Mouse (Mus musculus): Measurements from ENCODE around the gene Aldh1a3.

GRCm38 (mm10) chr7:66404802-66405201, 22.5 kb downstream of the Aldh1a3 start:
- no peak for TF ChIP-seq CTCF (IDR thresholded peaks at IDR 0.05; ENCODE audit: control insufficient read depth, insufficient read depth, insufficient read length)
- TF ChIP-seq MYOG (IDR thresholded peaks at IDR 0.05; ENCODE audit: control insufficient read depth, extremely low read depth, insufficient read length) = no peak
- no peak for TF ChIP-seq MAX (IDR thresholded peaks at IDR 0.05)
- no peak for TF ChIP-seq FOSL1 (IDR thresholded peaks at IDR 0.05; ENCODE audit: insufficient read depth, low read length, poor library complexity, severe bottlenecking)
- no peak for TF ChIP-seq CEBPB (IDR thresholded peaks at IDR 0.05; ENCODE audit: low read depth)
- no peak for TF ChIP-seq USF1 (IDR thresholded peaks at IDR 0.05; ENCODE audit: low read depth)
- TF ChIP-seq MYOD1 (IDR thresholded peaks at IDR 0.05; ENCODE audit: control insufficient read depth, insufficient read length, low read depth) = no peak
